Mouse (Mus musculus) ES-Bruce4 (cell line): ENCODE data around the gene Prep.
"Not testable (repeated sequence)": the region's sequence is repeated elsewhere in the genome, so short reads cannot be mapped to it uniquely, and the experiment has no call there.

Source experiments
- CTCF ChIP-seq: IDR thresholded peaks from one replicate; pipeline ENCODE4 v1.8.1; 2011; ENCODE audit warnings: low read depth, low read length
- POLR2A ChIP-seq: IDR thresholded peaks from one replicate; pipeline ENCODE4 v1.8.1; 2011; ENCODE audit warnings: low read length; ENCODE audit not compliant: insufficient read depth

GRCm38 (mm10) chr10:45084002-45084401 is 17.0 kb downstream of the Prep start:
- TF ChIP-seq CTCF, POLR2A: not testable (repeated sequence)
